Mouse (Mus musculus) kidney, adult 18-20 months (tissue): ENCODE measurements at regions not wholly inside any gene's neighbourhood (a gene's known extent, or its start where the extent isn't known, plus 50 kb on each side); places are given as distances from the start of the nearest gene placed in this dataset.

Experiments used
- DNase-seq: peaks from one replicate; pipeline ENCODE4 v3.0.0; 2021

DNA sequence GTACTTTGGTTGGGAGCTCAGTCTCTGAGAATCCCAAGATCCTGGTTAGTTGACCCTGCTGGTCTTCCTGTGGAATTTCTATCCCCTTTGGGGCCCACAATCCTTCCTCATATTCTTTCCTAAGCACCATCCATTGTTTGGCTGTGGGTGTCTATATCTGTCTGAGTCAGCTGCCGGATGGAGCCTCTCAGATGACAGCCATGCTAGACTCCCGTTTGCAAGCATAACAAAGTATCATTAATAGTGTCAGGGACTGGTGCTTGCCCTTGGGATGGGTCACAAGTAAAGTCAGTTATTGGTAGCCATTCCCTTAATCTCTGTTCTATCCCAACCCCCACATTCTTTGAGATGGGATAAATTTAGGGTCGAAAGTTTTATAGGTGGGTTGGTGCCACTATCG lies 382.1 kb upstream of the Pou3f3 start:
- DNase-seq: no peak

GRCm38 (mm10) chr1:42351884-42352283 lies 343.7 kb upstream of the Pou3f3 start:
- DNase-seq: no peak

DNA sequence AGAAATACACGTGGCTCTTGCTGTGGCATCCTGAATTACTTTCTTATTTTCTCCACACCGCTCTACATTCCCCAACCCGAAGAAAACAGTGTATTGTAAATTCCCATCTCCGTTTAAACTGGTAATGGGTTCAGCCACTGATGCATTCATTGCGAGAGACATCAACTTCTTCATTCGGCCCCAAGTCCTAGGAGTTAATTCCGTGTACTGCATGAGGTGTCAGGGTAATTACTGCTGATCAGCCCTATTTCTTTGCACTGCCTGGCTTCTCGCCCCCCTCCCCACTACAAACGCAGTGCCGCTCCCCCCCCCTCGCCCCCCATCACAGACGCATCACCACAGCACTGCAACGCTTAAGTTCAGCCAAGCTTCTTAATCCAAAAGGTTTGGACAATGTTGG lies 343.2 kb upstream of the Pou3f3 start:
- DNase-seq: no peak

- DNase-seq: no peak
Observed at GRCm38 (mm10) chr1:42353096-42353495, 342.5 kb upstream of the Pou3f3 start.

- DNase-seq: no peak
Observed at GRCm38 (mm10) chr1:42354020-42354419, 341.5 kb upstream of the Pou3f3 start.

GRCm38 (mm10) chr1:42362438-42362837 lies 333.1 kb upstream of the Pou3f3 start:
- DNase-seq: no peak

GRCm38 (mm10) chr1:42365648-42366324 lies 329.8 kb upstream of the Pou3f3 start:
- no peak for DNase-seq

- DNase-seq: no peak
Observed at GRCm38 (mm10) chr1:42387919-42388684, 307.5 kb upstream of the Pou3f3 start.

DNA sequence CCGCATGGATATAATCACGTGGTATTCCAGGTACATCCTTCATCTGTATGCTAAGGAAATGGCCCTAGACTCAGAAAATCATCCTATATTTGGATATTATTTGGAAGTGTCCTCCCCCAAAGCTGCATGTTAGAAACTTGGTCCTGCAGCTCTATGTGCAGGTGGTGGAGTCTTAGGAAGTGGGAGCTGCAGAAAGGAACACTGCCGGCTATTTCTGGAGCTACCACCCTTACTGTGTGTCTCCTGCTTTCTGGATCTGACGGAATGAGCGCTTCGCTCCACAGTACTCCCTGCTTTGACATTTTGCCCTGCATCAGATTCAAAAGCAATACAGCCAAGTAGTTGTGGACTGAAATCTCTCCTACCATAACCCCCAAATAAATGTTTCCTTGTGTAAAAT lies 306.8 kb upstream of the Pou3f3 start:
- no peak for DNase-seq

- no peak for DNase-seq
Observed at GRCm38 (mm10) chr1:42395651-42396260, 299.8 kb upstream of the Pou3f3 start.

- no peak for DNase-seq
Observed at GRCm38 (mm10) chr1:42398461-42399154, 297.0 kb upstream of the Pou3f3 start.

GRCm38 (mm10) chr1:42415817-42416538 lies 279.6 kb upstream of the Pou3f3 start:
- no peak for DNase-seq

- DNase-seq: no peak
Observed at GRCm38 (mm10) chr1:42416539-42417218, 278.9 kb upstream of the Pou3f3 start.

DNA sequence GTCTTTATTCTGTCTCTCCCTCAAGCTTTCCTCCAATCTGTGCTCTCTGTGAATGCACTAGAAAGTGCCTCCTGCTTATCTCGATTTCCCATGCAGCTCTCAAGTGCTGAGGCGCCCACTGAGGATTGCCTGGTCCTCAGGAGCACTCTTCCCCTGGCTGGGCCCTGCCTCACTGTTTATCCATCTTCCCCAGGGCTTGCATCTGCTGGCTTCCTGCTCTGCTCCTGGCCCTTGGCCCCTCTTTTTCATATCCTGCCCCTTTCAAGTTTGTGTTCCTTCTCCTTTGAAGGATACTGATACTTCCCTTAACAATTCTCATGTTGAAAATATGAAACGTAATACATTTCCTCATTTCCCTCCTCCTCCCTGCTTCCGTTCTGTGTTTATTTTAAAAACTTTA lies 277.8 kb upstream of the Pou3f3 start:
- DNase-seq: no peak

- DNase-seq: no peak
Observed at GRCm38 (mm10) chr1:42418233-42418632, 277.3 kb upstream of the Pou3f3 start.

- no peak for DNase-seq
Observed at GRCm38 (mm10) chr1:42436366-42436998, 259.1 kb upstream of the Pou3f3 start.

- peak; percentile 56 for DNase-seq
Observed at GRCm38 (mm10) chr1:42468365-42468764, 227.2 kb upstream of the Pou3f3 start.

DNA sequence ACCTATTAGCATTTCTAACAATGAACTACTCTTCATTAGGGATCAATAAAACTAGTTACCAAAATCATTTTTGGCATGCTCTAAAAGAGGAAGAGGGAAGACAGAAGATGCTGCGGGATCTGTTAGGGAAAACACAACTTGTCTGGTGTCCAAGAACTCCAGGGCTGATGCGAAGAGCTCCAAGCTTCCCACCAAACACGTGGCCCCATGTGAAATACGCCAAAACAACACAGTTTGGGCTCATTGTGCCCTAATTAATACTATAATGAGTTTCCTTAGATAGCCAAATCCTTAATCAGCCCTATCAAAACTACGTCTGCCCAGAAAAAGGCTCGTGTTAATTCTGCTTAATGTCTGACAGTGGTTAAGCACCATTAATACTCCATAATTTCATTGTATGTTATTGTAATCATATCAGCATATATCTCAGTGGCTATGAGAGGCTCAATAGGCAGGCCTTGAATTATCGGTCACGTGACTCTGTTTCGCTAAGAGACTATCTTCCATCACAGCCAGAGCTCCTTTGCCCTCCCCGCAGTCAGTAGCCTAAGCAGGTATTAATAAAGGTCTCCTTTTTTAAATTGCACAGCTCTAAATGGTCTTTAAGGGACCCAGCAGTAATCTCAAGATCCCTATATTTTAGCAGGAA lies 223.6 kb upstream of the Pou3f3 start:
- no peak for DNase-seq

DNA sequence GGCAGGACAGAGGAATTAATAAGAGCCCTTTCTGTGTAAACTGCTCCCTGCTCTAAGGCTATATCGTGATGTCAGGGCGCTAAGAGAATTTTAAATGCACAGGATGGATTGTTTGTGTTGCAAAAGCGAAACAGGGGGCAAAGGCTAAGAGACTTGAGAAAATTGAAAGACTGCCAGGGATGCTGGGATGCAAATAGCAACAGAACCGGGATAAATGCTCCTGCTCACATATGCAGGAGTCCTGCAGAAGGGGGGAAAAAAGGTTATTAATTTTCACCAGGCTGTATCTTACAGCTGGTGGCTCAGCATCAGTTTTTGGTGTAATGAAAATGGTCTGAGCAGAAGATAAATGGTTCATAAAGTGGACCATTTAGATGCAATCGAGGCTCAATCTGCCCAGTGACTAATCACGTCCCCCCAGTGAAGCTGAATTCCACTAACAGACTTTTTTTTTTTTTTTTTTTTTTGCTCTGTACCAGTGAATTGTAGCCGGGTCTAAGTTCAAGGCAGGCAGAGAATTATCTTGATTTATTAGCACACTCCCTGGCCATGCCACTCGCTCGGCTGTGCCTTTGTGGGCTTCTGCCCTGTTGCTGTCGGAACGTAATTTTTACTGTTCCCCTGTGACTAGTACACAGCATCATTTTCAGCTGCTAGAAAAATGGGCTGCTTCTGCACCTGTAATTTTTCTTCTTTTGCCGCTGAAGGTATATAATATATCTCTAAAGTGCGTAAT lies 222.9 kb upstream of the Pou3f3 start:
- no peak for DNase-seq

- no peak for DNase-seq
Observed at GRCm38 (mm10) chr1:42474197-42474596, 221.4 kb upstream of the Pou3f3 start.
